Mouse (Mus musculus) MEL (cell line): ENCODE results near the gene Bloc1s6. TPM values are rescaled to one million over a fixed set of nuclear protein-coding genes. Genes with fewer than 3 reads are reported as not detected.

ENCODE experiments used
- polyA plus RNA-seq, 2 experiments: library from polyadenylated mRNA; stranded (reverse) in 1 of 2; unstranded in 1 of 2; fragments of >175 nt in 1 of 2; fragments of >200 nt in 1 of 2; gene quantifications; 2 replicates each; pipeline versions ENCODE4 v1.2.1 to v1.2.4; 2012; ENCODE audit warnings: low replicate concordance in 2 of 2, low read depth in 1 of 2; ENCODE audit not compliant: insufficient read length in 2 of 2, insufficient read depth in 1 of 2, missing spikeins in 1 of 2
- total RNA-seq: library from RNA; depleted of rRNA; stranded (reverse); fragments of 300-350 nt; gene quantifications from 2 replicates; pipeline ENCODE4 v1.2.3, GENCODE M21; 2012; rRNA removed

Gene Bloc1s6
- total and polyA plus RNA-seq, 3 experiments, result 10.9 to 21.7 TPM; not detected in 1

Other genes starting within 250 kb of the Bloc1s6 start
- gene Gatm, start 127.2 kb upstream of the Bloc1s6 start, total RNA-seq, result not detected in 2 replicates
- not detected for gene Gatm, start 127.2 kb upstream of the Bloc1s6 start, polyA plus RNA-seq
- not detected in 2 replicates for gene AA467197, start 101.5 kb upstream of the Bloc1s6 start, total RNA-seq
- gene AA467197, start 101.5 kb upstream of the Bloc1s6 start, polyA plus RNA-seq, result not detected
- not detected in 2 replicates for gene Slc30a4, start 35.8 kb upstream of the Bloc1s6 start, total RNA-seq
- gene Slc30a4, start 35.8 kb upstream of the Bloc1s6 start, polyA plus RNA-seq, result not detected
- 1.4 and 3.3 TPM in 2 replicates for gene Sqor, start 26.7 kb downstream of the Bloc1s6 start, total RNA-seq
- 1 to 10 TPM in 1 of 2 experiments, not detected in 1; 2.2 TPM for gene Sqor, start 26.7 kb downstream of the Bloc1s6 start, polyA plus RNA-seq